Mouse (Mus musculus): Measurements from ENCODE around the gene Iqcf4. TPM values are rescaled to one million over a fixed set of nuclear protein-coding genes. Genes with fewer than 3 reads are reported as not detected.
"Not testable (repeated sequence)": the region's sequence is repeated elsewhere in the genome, so short reads cannot be mapped to it uniquely, and the experiment has no call there.

Iqcf4 gene
- total RNA-seq (2018; cell fraction: chromatin; rRNA removed): not detected
- total RNA-seq (2018; cell fraction: cytosol; rRNA removed): not detected
- not detected for total RNA-seq (2018; cell fraction: nucleus; rRNA removed)
- not detected in 3 replicates for polyA plus RNA-seq (2018)

- H3K36me3 ChIP-seq (ENCODE audit: inconsistent target): no peaks in the 10 kb centered on the region
- 89% methylated on average over 7 of the region's 7 CpGs for WGBS (ENCODE audit: missing documents)
- no peak within 1 kb of the TSS for H3K27ac ChIP-seq
Measured at GRCm38 (mm10) chr9:106570896-106571295, at the start of gene Iqcf4. TSS of gene Iqcf4 (minus strand) at chr9:106570996.

DNA sequence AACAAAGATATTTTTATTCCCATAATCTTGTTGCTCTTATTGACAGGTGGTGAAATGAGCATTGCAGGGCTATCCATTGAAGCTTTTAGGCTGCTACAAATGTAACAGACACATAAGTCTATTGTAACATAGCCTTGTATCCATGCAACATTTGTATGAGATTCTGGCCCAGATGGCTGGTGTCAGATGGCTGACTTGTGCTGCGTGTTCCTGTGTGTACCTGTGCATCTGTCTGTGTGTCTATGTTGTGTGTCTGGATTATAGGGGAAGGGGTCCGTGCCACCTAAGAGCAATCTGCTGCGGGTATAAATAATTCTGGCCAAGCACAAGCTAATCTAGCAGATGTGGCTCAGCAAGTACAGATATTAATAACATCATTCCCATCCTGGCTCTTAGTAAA lies 46.7 kb upstream of the Iqcf4 start:
- 92% methylated on average over 3 of the region's 3 CpGs for WGBS (ENCODE audit: missing documents)
- no peak overlapping the region for H3K4me3 ChIP-seq (ENCODE audit: inconsistent target)
- no peaks in the 10 kb centered on the region for H3K36me3 ChIP-seq (ENCODE audit: inconsistent target)
- no peaks in the 10 kb centered on the region for H3K79me2 ChIP-seq (ENCODE audit: inconsistent target)
- H3K27ac ChIP-seq: no peak overlapping the region

More at GRCm38 (mm10) chr9:106570896-106571295, at the start of gene Iqcf4:
- no peak within 1 kb of the TSS for H3K4me3 ChIP-seq (ENCODE audit: inconsistent target)
- no peaks in the 10 kb centered on the region for H3K79me2 ChIP-seq (ENCODE audit: inconsistent target)

- no peaks in the 10 kb centered on the region for H3K79me2 ChIP-seq (ENCODE audit: inconsistent target)
- H3K36me3 ChIP-seq (ENCODE audit: inconsistent target): no peaks in the 10 kb centered on the region
- WGBS (ENCODE audit: missing documents): 89% methylated on average over 9 of the region's 9 CpGs
- H3K27ac ChIP-seq: no peak overlapping the region
- no peak overlapping the region for H3K4me3 ChIP-seq (ENCODE audit: inconsistent target)
Measured at GRCm38 (mm10) chr9:106616306-106616705, 45.5 kb upstream of the Iqcf4 start.

DNA sequence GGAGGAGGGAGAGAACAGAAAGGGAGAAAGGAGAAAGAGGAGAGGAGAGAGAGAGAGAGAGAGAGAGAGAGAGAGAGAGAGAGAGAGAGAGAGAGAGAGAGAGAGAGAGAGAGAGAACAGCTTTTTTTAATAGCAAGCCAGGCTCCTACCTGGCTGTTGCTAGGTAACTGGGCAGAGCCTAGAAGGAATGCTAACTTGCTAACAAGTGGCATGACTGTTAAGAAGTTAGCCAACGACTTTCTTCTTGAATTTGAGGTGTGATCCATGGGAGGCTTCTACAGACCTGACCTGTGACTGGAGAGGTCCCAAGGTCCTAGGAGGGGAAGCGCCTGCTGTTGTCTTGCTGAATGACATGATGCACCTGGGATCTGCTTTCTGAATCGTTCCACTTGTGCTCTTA lies 43.8 kb upstream of the Iqcf4 start:
- Histone ChIP-seq H3K27ac (no peak overlapping the region), H3K36me3 (ENCODE audit: inconsistent target) (no peaks in the 10 kb centered on the region), H3K79me2 (ENCODE audit: inconsistent target) (no peaks in the 10 kb centered on the region), H3K4me3 (ENCODE audit: inconsistent target) (no peak overlapping the region)
- WGBS (ENCODE audit: missing documents): 66% methylated on average over 3 of the region's 3 CpGs

- Histone ChIP-seq H3K27ac (no peak overlapping the region), H3K79me2 (ENCODE audit: inconsistent target) (no peaks in the 10 kb centered on the region), H3K36me3 (ENCODE audit: inconsistent target) (no peaks in the 10 kb centered on the region), H3K4me3 (ENCODE audit: inconsistent target) (no peak overlapping the region)
- 71% methylated on average over 2 of the region's 2 CpGs for WGBS (ENCODE audit: missing documents)
Measured at GRCm38 (mm10) chr9:106613951-106614350, 43.2 kb upstream of the Iqcf4 start.

DNA sequence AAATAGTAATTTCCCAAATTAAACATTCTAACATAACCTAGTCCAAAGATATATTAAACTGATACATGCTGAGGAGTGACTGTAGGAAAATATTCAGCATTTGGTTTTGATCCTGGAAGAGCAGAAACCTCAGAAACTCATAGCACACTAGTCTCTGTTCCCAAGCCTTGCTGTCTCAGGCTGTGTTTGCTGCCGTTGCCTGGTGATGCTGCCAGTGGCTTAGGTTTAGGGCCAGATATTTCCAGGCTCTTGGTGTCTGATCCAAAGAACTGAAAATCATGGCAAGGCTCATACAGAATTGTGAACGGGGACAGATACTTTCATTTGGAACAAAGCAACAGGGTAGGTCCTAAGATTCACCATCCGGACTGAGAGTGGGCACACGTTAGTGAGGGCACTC lies 39.9 kb upstream of the Iqcf4 start:
- no peaks in the 10 kb centered on the region for H3K79me2 ChIP-seq (ENCODE audit: inconsistent target)
- WGBS (ENCODE audit: missing documents): 91% methylated on average over 4 of the region's 4 CpGs
- H3K4me3 ChIP-seq (ENCODE audit: inconsistent target): no peak overlapping the region
- H3K27ac ChIP-seq: no peak overlapping the region
- H3K36me3 ChIP-seq (ENCODE audit: inconsistent target): no peaks in the 10 kb centered on the region

GRCm38 (mm10) chr9:106600546-106600945 lies 29.8 kb upstream of the Iqcf4 start:
- no peak overlapping the region for H3K4me3 ChIP-seq (ENCODE audit: inconsistent target)
- no peaks in the 10 kb centered on the region for H3K79me2 ChIP-seq (ENCODE audit: inconsistent target)
- no peaks in the 10 kb centered on the region for H3K36me3 ChIP-seq (ENCODE audit: inconsistent target)
- no peak overlapping the region for H3K27ac ChIP-seq
- 21% methylated on average over 8 of the region's 8 CpGs for WGBS (ENCODE audit: missing documents)

DNA sequence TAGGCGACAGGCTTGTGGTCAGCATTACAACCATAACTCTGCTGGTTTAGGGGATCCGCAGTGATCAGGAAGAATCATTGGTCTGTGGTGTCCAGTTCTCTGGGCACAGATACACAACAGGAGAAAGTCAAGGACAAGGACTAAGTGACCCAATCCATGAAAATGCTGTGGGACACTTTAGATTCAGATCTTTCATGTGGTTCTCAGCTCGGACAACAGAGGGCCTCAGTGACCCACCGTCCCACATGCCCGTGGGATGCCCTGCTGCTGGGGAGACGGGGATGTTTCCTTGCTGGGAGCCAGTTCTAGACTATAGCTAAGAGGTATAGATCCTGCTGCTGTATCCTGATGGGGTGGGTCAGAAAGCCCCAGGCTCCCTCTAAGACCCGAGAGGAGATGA lies 27.7 kb upstream of the Iqcf4 start:
- WGBS (ENCODE audit: missing documents): 51% methylated on average over 7 of the region's 7 CpGs
- Histone ChIP-seq H3K79me2 (ENCODE audit: inconsistent target) (no peaks in the 10 kb centered on the region), H3K36me3 (ENCODE audit: inconsistent target) (no peaks in the 10 kb centered on the region), H3K4me3 (ENCODE audit: inconsistent target) (no peak overlapping the region), H3K27ac (no peak overlapping the region)

GRCm38 (mm10) chr9:106595836-106596235 lies 25.0 kb upstream of the Iqcf4 start:
- H3K27ac ChIP-seq: no peak overlapping the region
- WGBS (ENCODE audit: missing documents): 90% methylated on average over 7 of the region's 7 CpGs
- H3K36me3 ChIP-seq (ENCODE audit: inconsistent target): no peaks in the 10 kb centered on the region
- no peak overlapping the region for H3K4me3 ChIP-seq (ENCODE audit: inconsistent target)
- H3K79me2 ChIP-seq (ENCODE audit: inconsistent target): no peaks in the 10 kb centered on the region

DNA sequence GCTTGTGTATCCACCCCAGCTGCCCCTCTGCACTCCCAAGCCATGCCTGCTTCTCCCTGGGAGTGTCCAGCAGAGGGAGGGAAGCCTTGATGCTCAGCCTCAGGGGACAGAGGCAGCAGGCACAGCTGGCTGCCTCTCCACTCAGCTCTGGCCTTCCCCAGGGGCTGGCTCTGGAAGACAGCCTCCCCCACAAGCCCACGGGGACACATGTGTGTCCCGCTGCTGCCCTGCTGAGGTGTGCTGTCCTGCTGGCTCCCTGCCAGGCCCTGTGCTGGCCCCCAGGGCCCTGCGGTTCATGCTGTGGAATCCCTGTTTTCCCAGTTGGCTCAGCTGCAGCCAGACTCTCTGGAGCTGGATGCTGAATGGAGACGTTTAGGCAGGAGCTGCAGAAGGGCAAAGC lies 24.6 kb upstream of the Iqcf4 start:
- 60% methylated on average over 2 of the region's 4 CpGs for WGBS (ENCODE audit: missing documents)
- not testable (repeated sequence) for H3K79me2 ChIP-seq (ENCODE audit: inconsistent target); H3K36me3 ChIP-seq (ENCODE audit: inconsistent target); H3K27ac ChIP-seq; H3K4me3 ChIP-seq (ENCODE audit: inconsistent target)

- H3K27ac ChIP-seq: no peak overlapping the region
- no peak overlapping the region for H3K4me3 ChIP-seq (ENCODE audit: inconsistent target)
- WGBS (ENCODE audit: missing documents): 87% methylated on average over 5 of the region's 5 CpGs
- H3K36me3 ChIP-seq (ENCODE audit: inconsistent target): no peaks in the 10 kb centered on the region
- H3K79me2 ChIP-seq (ENCODE audit: inconsistent target): no peaks in the 10 kb centered on the region
Measured at GRCm38 (mm10) chr9:106592158-106592557, 21.4 kb upstream of the Iqcf4 start.

DNA sequence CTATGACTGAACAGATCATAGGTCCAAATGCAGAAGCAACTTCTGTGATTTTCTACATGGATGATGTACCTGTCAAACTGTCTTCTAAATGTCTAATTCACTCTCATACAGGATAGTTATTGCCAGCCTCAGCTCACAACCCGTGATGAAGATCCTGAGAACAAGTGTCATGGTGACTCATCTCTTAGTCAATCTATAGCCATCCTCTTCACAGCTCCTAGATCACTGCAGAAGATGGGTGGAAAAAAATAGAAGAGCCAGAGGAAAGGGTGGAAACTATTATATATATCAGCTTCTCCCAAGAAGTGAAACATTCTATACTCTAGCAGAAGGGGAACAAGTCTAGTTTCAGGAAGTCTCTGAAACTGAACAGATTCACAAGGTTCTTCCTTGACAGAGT lies 11.8 kb upstream of the Iqcf4 start:
- H3K36me3 ChIP-seq (ENCODE audit: inconsistent target): no peaks in the 10 kb centered on the region
- WGBS (ENCODE audit: missing documents): 80% methylated on average over 1 of the region's 1 CpGs
- H3K79me2 ChIP-seq (ENCODE audit: inconsistent target): no peaks in the 10 kb centered on the region
- H3K27ac ChIP-seq: no peak overlapping the region
- no peak overlapping the region for H3K4me3 ChIP-seq (ENCODE audit: inconsistent target)

- H3K4me3 ChIP-seq (ENCODE audit: inconsistent target): no peak overlapping the region
- no peak overlapping the region for H3K27ac ChIP-seq
- no peaks in the 10 kb centered on the region for H3K79me2 ChIP-seq (ENCODE audit: inconsistent target)
- H3K36me3 ChIP-seq (ENCODE audit: inconsistent target): no peaks in the 10 kb centered on the region
- 80% methylated on average over 7 of the region's 7 CpGs for WGBS (ENCODE audit: missing documents)
Measured at GRCm38 (mm10) chr9:106580016-106580415, 9.2 kb upstream of the Iqcf4 start.

- WGBS (ENCODE audit: missing documents): 88% methylated on average over 2 of the region's 2 CpGs
- H3K4me3 ChIP-seq (ENCODE audit: inconsistent target): no peak overlapping the region
- no peak overlapping the region for H3K27ac ChIP-seq
- no peaks in the 10 kb centered on the region for H3K36me3 ChIP-seq (ENCODE audit: inconsistent target)
- H3K79me2 ChIP-seq (ENCODE audit: inconsistent target): no peaks in the 10 kb centered on the region
Measured at GRCm38 (mm10) chr9:106576112-106576511, 5.3 kb upstream of the Iqcf4 start.

DNA sequence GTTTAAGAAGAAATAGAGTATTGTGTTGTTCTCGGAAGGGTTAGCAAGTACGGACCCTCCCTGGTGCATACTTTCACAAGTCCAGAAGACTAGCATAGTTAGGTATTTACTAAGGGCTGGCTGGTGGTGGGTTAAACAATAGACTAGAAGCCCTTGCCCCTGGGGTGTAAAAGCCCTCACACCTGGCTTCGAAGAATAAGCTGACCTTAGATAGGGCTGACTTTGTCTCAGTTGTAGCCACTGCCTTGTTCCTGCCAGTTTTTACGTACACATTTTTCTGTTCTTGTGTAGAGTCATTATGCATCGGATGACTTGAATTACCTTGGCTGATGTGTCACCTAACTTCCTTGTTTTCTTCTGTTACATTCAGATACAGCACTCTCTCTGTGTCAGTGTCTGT lies 2.6 kb upstream of the Iqcf4 start:
- Histone ChIP-seq H3K4me3 (ENCODE audit: inconsistent target) (no peak overlapping the region), H3K27ac (no peak overlapping the region), H3K79me2 (ENCODE audit: inconsistent target) (no peaks in the 10 kb centered on the region), H3K36me3 (ENCODE audit: inconsistent target) (no peaks in the 10 kb centered on the region)
- 94% methylated on average over 5 of the region's 5 CpGs for WGBS (ENCODE audit: missing documents)

DNA sequence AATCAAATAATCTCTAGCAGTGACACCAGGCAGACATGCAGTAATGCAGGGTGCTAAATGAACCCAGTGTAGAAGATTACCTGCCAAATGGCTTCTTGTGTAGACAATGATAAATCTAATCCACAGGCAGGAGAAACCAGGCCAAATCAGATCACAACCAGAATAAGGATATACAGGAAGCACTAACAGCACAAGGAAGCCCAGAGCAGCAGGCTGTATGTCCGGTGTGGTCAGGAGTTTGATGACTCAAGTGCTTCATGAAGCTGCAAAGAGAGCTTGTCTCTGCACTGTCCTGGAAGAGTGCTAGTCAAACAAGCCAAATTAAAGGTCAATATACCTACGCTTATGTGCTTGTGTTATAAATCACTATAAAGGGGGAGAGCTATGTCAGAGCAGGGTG lies 1.4 kb upstream of the Iqcf4 start:
- Histone ChIP-seq H3K4me3 (ENCODE audit: inconsistent target) (no peak overlapping the region), H3K79me2 (ENCODE audit: inconsistent target) (no peaks in the 10 kb centered on the region), H3K27ac (no peak overlapping the region), H3K36me3 (ENCODE audit: inconsistent target) (no peaks in the 10 kb centered on the region)
- 62% methylated on average over 2 of the region's 2 CpGs for WGBS (ENCODE audit: missing documents)

Measured in macrophage (primary cell).